Comparison of ENCODE assay signal across 29 mouse cellular contexts in genomic region chr8:82945867-82946266, GRCm38 (mm10).
A peak's percentile ranks its signal among the peaks of the same experiment; 100 is the strongest.
DNase-seq lines count a peak whose midpoint lies in the region; ATAC-seq lines count a peak whose summit lies in the region.
"Had no signal": no experiment of that assay in that cellular context is flagged by ENCODE, and none has a peak within 500 bp of the region (broad histone marks: within the 10 kb centered on the region; RNA-seq: fewer than 3 reads in every experiment).

No protein-coding gene starts in this region.

- peak; percentile 37 for DNase-seq in embryo, embryonic 10.5 days (ENCODE audit: low spot score)
- no peak for DNase-seq in embryo, embryonic 9.5 days (ENCODE audit: extremely low spot score)
- peak; percentile 49 for DNase-seq in brain, adult 2 months (ENCODE audit: low read depth, low spot score)
- no peak for DNase-seq in neural tube, embryonic 10.5 days (ENCODE audit: extremely low spot score, low spot score)
- DNase-seq in testis, postnatal 10 days (ENCODE audit: low spot score): no peak
- DNase-seq: adrenal gland, adult 8-10 months; cerebellum, adult 8-10 months; cerebellum, postnatal 25 days; gastrocnemius, postnatal 25 days; heart, adult 18-20 months; heart, postnatal 4 days; kidney, adult 8-10 months; kidney, postnatal 25 days; left cerebral cortex, postnatal 4 days; right cerebral cortex, postnatal 4 days; thymus, adult 2 months had no signal

- peak overlapping the region; percentile 52; the same call in 1 of the 2 replicates for H3K27ac ChIP-seq in embryonic facial prominence, embryonic 13.5 days
- H3K27ac ChIP-seq in limb, embryonic 12.5 days: 0 out of 2 replicates have a peak overlapping the region, but pooled peaks have one; percentile 47
- H3K27ac ChIP-seq: forebrain, embryonic 13.5 days; hindbrain, embryonic 13.5 days; midbrain, embryonic 12.5 days; neural tube, embryonic 13.5 days; stomach, postnatal 0 days had no signal

- H3K4me3 ChIP-seq in embryonic facial prominence, embryonic 13.5 days: no peak overlapping the region
- no peak overlapping the region for H3K4me3 ChIP-seq in limb, embryonic 12.5 days (replicated peaks)
- H3K4me3 ChIP-seq: forebrain, embryonic 13.5 days; hindbrain, embryonic 13.5 days; lung, embryonic 15.5 days; megakaryocyte, embryonic 14.5 days; midbrain, embryonic 12.5 days; myocyte; neural tube, embryonic 13.5 days had no signal

- peaks cover 44% of the 10 kb centered on the region for H3K4me1 ChIP-seq in embryonic facial prominence, embryonic 13.5 days
- peaks cover 31% of the 10 kb centered on the region for H3K4me1 ChIP-seq in limb, embryonic 12.5 days (replicated peaks)

- no peaks in the 10 kb centered on the region for H3K27me3 ChIP-seq in embryonic facial prominence, embryonic 13.5 days
- H3K27me3 ChIP-seq in limb, embryonic 12.5 days: no peaks in the 10 kb centered on the region
- H3K27me3 ChIP-seq: CH12.LX; forebrain, embryonic 13.5 days; hindbrain, embryonic 13.5 days; lung, embryonic 15.5 days; megakaryocyte, embryonic 14.5 days; midbrain, embryonic 12.5 days; neural tube, embryonic 13.5 days had no signal

- H3K9ac ChIP-seq in embryonic facial prominence, embryonic 13.5 days: no peak overlapping the region
- H3K9ac ChIP-seq in limb, embryonic 12.5 days (replicated peaks): no peak overlapping the region
- H3K9ac ChIP-seq: forebrain, embryonic 13.5 days; hindbrain, embryonic 13.5 days; lung, embryonic 15.5 days; midbrain, embryonic 12.5 days; neural tube, embryonic 13.5 days had no signal

- 27% methylated on average over 3 of the region's 3 CpGs for WGBS in embryonic facial prominence, embryonic 13.5 days
- 25% methylated on average over 3 of the region's 3 CpGs for WGBS in limb, embryonic 12.5 days

- no peaks in the 10 kb centered on the region for H3K9me3 ChIP-seq in embryonic facial prominence, embryonic 13.5 days
- no peaks in the 10 kb centered on the region for H3K9me3 ChIP-seq in limb, embryonic 12.5 days
- H3K9me3 ChIP-seq: forebrain, embryonic 13.5 days; hindbrain, embryonic 13.5 days; lung, embryonic 15.5 days; megakaryocyte, embryonic 14.5 days; midbrain, embryonic 12.5 days; neural tube, embryonic 13.5 days had no signal

- ATAC-seq in embryonic facial prominence, embryonic 13.5 days (ENCODE audit: insufficient number of reproducible peaks, insufficient read depth, low FRiP score, low TSS enrichment, low read depth): no peak
- no peak for ATAC-seq in limb, embryonic 12.5 days (ENCODE audit: insufficient number of reproducible peaks, insufficient read depth, low FRiP score, low TSS enrichment, low read depth)
- ATAC-seq: forebrain, embryonic 13.5 days; intestine, embryonic 16.5 days had no signal

- H3K36me3 ChIP-seq in embryonic facial prominence, embryonic 13.5 days: no peaks in the 10 kb centered on the region
- no peaks in the 10 kb centered on the region for H3K36me3 ChIP-seq in limb, embryonic 12.5 days
- H3K36me3 ChIP-seq: hindbrain, embryonic 13.5 days; lung, embryonic 15.5 days; midbrain, embryonic 12.5 days; neural tube, embryonic 13.5 days had no signal

- peak overlapping the region; percentile 31 for H3K4me2 ChIP-seq in embryonic facial prominence, embryonic 13.5 days
- no peak overlapping the region for H3K4me2 ChIP-seq in limb, embryonic 12.5 days
- H3K4me2 ChIP-seq: forebrain, embryonic 13.5 days; heart, embryonic 11.5 days; hindbrain, embryonic 13.5 days; lung, embryonic 15.5 days; midbrain, embryonic 12.5 days; neural tube, embryonic 13.5 days had no signal

Comparison
In these comparisons a context has a peak if more than half of its experiments do, and no peak if none do; other contexts are left out.
1. DNase-seq: peak in embryo, embryonic 10.5 days (single experiment) and brain, adult 2 months (single experiment); none in embryo, embryonic 9.5 days (single experiment), neural tube, embryonic 10.5 days (single experiment) and testis, postnatal 10 days (single experiment).